Mouse (Mus musculus) heart, embryonic 13.5 days (tissue): ENCODE measurements at regions not wholly inside any gene's neighbourhood (a gene's known extent, or its start where the extent isn't known, plus 50 kb on each side); places are given as distances from the start of the nearest gene placed in this dataset.

Source experiments
- ATAC-seq: fragments of 200-750 bp; cut with Nextera tagmentation; 2 replicates; pipeline ENCODE4 v1.8.0; 2017; ENCODE audit warnings: moderate TSS enrichment; ENCODE audit not compliant: insufficient number of reproducible peaks, low FRiP score, low TSS enrichment; ENCODE audit errors: extremely low read depth
- H3K27ac ChIP-seq: fragments of 300-500 bp; sonication (generic); replicated peaks from 2 replicates; pipeline ENCODE4 v1.5.1; 2015; ENCODE audit warnings: moderate library complexity, mild to moderate bottlenecking, inconsistent platforms
- H3K27me3 ChIP-seq: fragments of 300-500 bp; sonication (generic); replicated peaks from 2 replicates; pipeline ENCODE4 v1.6.1; 2015; ENCODE audit warnings: mild to moderate bottlenecking, inconsistent platforms
- H3K36me3 ChIP-seq: fragments of 300-500 bp; sonication (generic); 2 replicates; pipeline ENCODE4 v1.6.1; 2015; ENCODE audit warnings: mild to moderate bottlenecking, inconsistent platforms
- H3K4me1 ChIP-seq: fragments of 300-500 bp; sonication (generic); 2 replicates; pipeline ENCODE4 v1.6.1; 2015; ENCODE audit warnings: inconsistent platforms
- H3K4me2 ChIP-seq: fragments of 300-500 bp; sonication (generic); 2 replicates; pipeline ENCODE4 v1.6.1; 2015; ENCODE audit warnings: inconsistent platforms, mild to moderate bottlenecking, moderate library complexity
- H3K4me3 ChIP-seq: fragments of 300-500 bp; sonication (generic); 2 replicates; pipeline ENCODE4 v1.5.1; 2015; ENCODE audit warnings: moderate library complexity, mild to moderate bottlenecking, inconsistent platforms
- H3K9ac ChIP-seq: fragments of 300-500 bp; sonication (generic); 2 replicates; pipeline ENCODE4 v1.6.1; 2015; ENCODE audit warnings: inconsistent platforms, mild to moderate bottlenecking, moderate library complexity
- H3K9me3 ChIP-seq: fragments of 300-500 bp; sonication (generic); 2 replicates; pipeline ENCODE4 v1.6.1; 2016; ENCODE audit warnings: inconsistent platforms
- WGBS: fragments of 180-500 bp; shearing (Covaris S2); methylation state at CpG from one replicate; pipeline ENCODE4 v1.1.7; 2015; ENCODE audit warnings: mixed read lengths; 5-methylcytosine and 5-hydroxymethylcytosine counted together

- ATAC-seq = no peak
- WGBS = 12% methylated on average over 4 of the region's 4 CpGs
- Histone ChIP-seq H3K36me3 (no peaks in the 10 kb centered on the region), H3K9ac (no peak overlapping the region), H3K27me3 (peaks cover 28% of the 10 kb centered on the region), H3K4me2 (no peak overlapping the region), H3K27ac (no peak overlapping the region), H3K4me1 (peaks cover 6% of the 10 kb centered on the region; the same call in 1 of the 2 replicates), H3K4me3 (no peak overlapping the region), H3K9me3 (no peaks in the 10 kb centered on the region)
Measured at GRCm38 (mm10) chr16:93533205-93533604, 70.7 kb downstream of the Setd4 start.

- H3K27me3 ChIP-seq = peaks cover 28% of the 10 kb centered on the region
- no peak overlapping the region for H3K4me3 ChIP-seq
- H3K36me3 ChIP-seq = no peaks in the 10 kb centered on the region
- H3K4me2 ChIP-seq = no peak overlapping the region
- H3K9ac ChIP-seq = no peak overlapping the region
- H3K4me1 ChIP-seq = peaks cover 6% of the 10 kb centered on the region; the same call in 1 of the 2 replicates
- no peak for ATAC-seq
- no peaks in the 10 kb centered on the region for H3K9me3 ChIP-seq
- WGBS = 68% methylated on average over 8 of the region's 8 CpGs
- H3K27ac ChIP-seq = no peak overlapping the region
Measured at GRCm38 (mm10) chr16:93531937-93532336, 71.9 kb downstream of the Setd4 start.

- no peaks in the 10 kb centered on the region for H3K9me3 ChIP-seq
Measured at GRCm38 (mm10) chr16:93522485-93522884, 81.4 kb downstream of the Setd4 start.

GRCm38 (mm10) chr16:93520481-93520880 is 83.4 kb downstream of the Setd4 start:
- no peak overlapping the region for H3K4me2 ChIP-seq
- no peak overlapping the region for H3K9ac ChIP-seq
- 59% methylated on average over 3 of the region's 3 CpGs for WGBS
- H3K27ac ChIP-seq = no peak overlapping the region
- no peak overlapping the region for H3K4me3 ChIP-seq
- H3K9me3 ChIP-seq = no peaks in the 10 kb centered on the region
- no peaks in the 10 kb centered on the region for H3K4me1 ChIP-seq
- 0 out of 2 replicates have a peak, but pooled peaks cover 4% of the 10 kb centered on the region for H3K27me3 ChIP-seq
- no peaks in the 10 kb centered on the region for H3K36me3 ChIP-seq
- ATAC-seq = no peak

More at GRCm38 (mm10) chr16:93522485-93522884, 81.4 kb downstream of the Setd4 start:
- WGBS = 72% methylated on average over 2 of the region's 2 CpGs
- Histone ChIP-seq H3K4me2 (no peak overlapping the region), H3K4me3 (no peak overlapping the region), H3K9ac (no peak overlapping the region), H3K27me3 (peaks cover 4% of the 10 kb centered on the region; the same call in 1 of the 2 replicates), H3K27ac (no peak overlapping the region), H3K36me3 (no peaks in the 10 kb centered on the region), H3K4me1 (no peaks in the 10 kb centered on the region)
- ATAC-seq = no peak

GRCm38 (mm10) chr16:93518620-93519019 is 85.2 kb downstream of the Setd4 start:
- Histone ChIP-seq H3K4me2 (no peak overlapping the region), H3K27me3 (0 out of 2 replicates have a peak, but pooled peaks cover 4% of the 10 kb centered on the region), H3K4me1 (no peaks in the 10 kb centered on the region), H3K36me3 (no peaks in the 10 kb centered on the region), H3K27ac (no peak overlapping the region), H3K9ac (no peak overlapping the region), H3K9me3 (no peaks in the 10 kb centered on the region), H3K4me3 (no peak overlapping the region)
- ATAC-seq = no peak
- 74% methylated on average over 1 of the region's 1 CpGs for WGBS

GRCm38 (mm10) chr16:93516793-93517192 is 87.1 kb downstream of the Setd4 start:
- Histone ChIP-seq H3K36me3 (no peaks in the 10 kb centered on the region), H3K27ac (no peak overlapping the region), H3K9ac (no peak overlapping the region), H3K4me2 (no peak overlapping the region), H3K4me3 (no peak overlapping the region), H3K27me3 (no peaks in the 10 kb centered on the region), H3K4me1 (no peaks in the 10 kb centered on the region), H3K9me3 (no peaks in the 10 kb centered on the region)
- WGBS = 45% methylated on average over 5 of the region's 5 CpGs
- ATAC-seq = no peak

GRCm38 (mm10) chr16:93515456-93515941 is 88.4 kb downstream of the Setd4 start:
- H3K9me3 ChIP-seq = no peaks in the 10 kb centered on the region
- no peaks in the 10 kb centered on the region for H3K27me3 ChIP-seq
- 66% methylated on average over 5 of the region's 5 CpGs for WGBS
- no peaks in the 10 kb centered on the region for H3K4me1 ChIP-seq
- no peak overlapping the region for H3K27ac ChIP-seq
- no peak overlapping the region for H3K4me3 ChIP-seq
- no peak overlapping the region for H3K9ac ChIP-seq
- H3K36me3 ChIP-seq = no peaks in the 10 kb centered on the region
- ATAC-seq = no peak
- no peak overlapping the region for H3K4me2 ChIP-seq

GRCm38 (mm10) chr16:93513616-93514041 is 90.2 kb downstream of the Setd4 start:
- Histone ChIP-seq H3K4me1 (no peaks in the 10 kb centered on the region), H3K36me3 (no peaks in the 10 kb centered on the region), H3K4me3 (no peak overlapping the region), H3K9ac (no peak overlapping the region), H3K4me2 (no peak overlapping the region), H3K27me3 (no peaks in the 10 kb centered on the region), H3K27ac (no peak overlapping the region), H3K9me3 (no peaks in the 10 kb centered on the region)
- no peak for ATAC-seq
- 76% methylated on average over 5 of the region's 5 CpGs for WGBS

GRCm38 (mm10) chr16:93511988-93512387 is 91.9 kb downstream of the Setd4 start:
- Histone ChIP-seq H3K4me1 (no peaks in the 10 kb centered on the region), H3K4me3 (no peak overlapping the region), H3K36me3 (no peaks in the 10 kb centered on the region), H3K9ac (no peak overlapping the region), H3K27ac (no peak overlapping the region), H3K9me3 (0 out of 2 replicates have a peak, but pooled peaks cover 4% of the 10 kb centered on the region), H3K4me2 (no peak overlapping the region), H3K27me3 (no peaks in the 10 kb centered on the region)
- no peak for ATAC-seq
- WGBS = 64% methylated on average over 4 of the region's 4 CpGs

GRCm38 (mm10) chr16:93511517-93511916 is 92.3 kb downstream of the Setd4 start:
- no peak overlapping the region for H3K27ac ChIP-seq
- H3K9ac ChIP-seq = no peak overlapping the region
- no peaks in the 10 kb centered on the region for H3K4me1 ChIP-seq
- H3K36me3 ChIP-seq = no peaks in the 10 kb centered on the region
- WGBS = 2% methylated on average over 2 of the region's 2 CpGs
- H3K4me2 ChIP-seq = no peak overlapping the region
- H3K4me3 ChIP-seq = no peak overlapping the region
- no peak for ATAC-seq
- peaks cover 7% of the 10 kb centered on the region; the same call in 1 of the 2 replicates for H3K9me3 ChIP-seq
- H3K27me3 ChIP-seq = no peaks in the 10 kb centered on the region

GRCm38 (mm10) chr16:93498800-93499199 is 105.1 kb downstream of the Setd4 start:
- H3K27ac ChIP-seq = no peak overlapping the region
- H3K4me3 ChIP-seq = no peak overlapping the region
- H3K4me2 ChIP-seq = no peak overlapping the region
- no peaks in the 10 kb centered on the region for H3K36me3 ChIP-seq
- H3K27me3 ChIP-seq = no peaks in the 10 kb centered on the region
- ATAC-seq = no peak
- H3K9me3 ChIP-seq = peaks cover 24% of the 10 kb centered on the region
- no peak overlapping the region for H3K9ac ChIP-seq
- 78% methylated on average over 2 of the region's 2 CpGs for WGBS
- no peaks in the 10 kb centered on the region for H3K4me1 ChIP-seq

GRCm38 (mm10) chr16:93493337-93494002 is 110.4 kb downstream of the Setd4 start:
- H3K4me1 ChIP-seq = no peaks in the 10 kb centered on the region
- no peaks in the 10 kb centered on the region for H3K27me3 ChIP-seq
- H3K9ac ChIP-seq = no peak overlapping the region
- no peak overlapping the region for H3K27ac ChIP-seq
- 0 out of 2 replicates have a peak, but pooled peaks cover 6% of the 10 kb centered on the region for H3K9me3 ChIP-seq
- H3K4me3 ChIP-seq = no peak overlapping the region
- no peaks in the 10 kb centered on the region for H3K36me3 ChIP-seq
- no peak overlapping the region for H3K4me2 ChIP-seq
- no peak for ATAC-seq
- WGBS = 79% methylated on average over 6 of the region's 6 CpGs
